Mouse (Mus musculus): ENCODE data around the gene Taar6. TPM values are rescaled to one million over a fixed set of nuclear protein-coding genes. Genes with fewer than 3 reads are reported as not detected.

Taar6 gene
- polyA plus RNA-seq, 1 experiment = not detected

DNA sequence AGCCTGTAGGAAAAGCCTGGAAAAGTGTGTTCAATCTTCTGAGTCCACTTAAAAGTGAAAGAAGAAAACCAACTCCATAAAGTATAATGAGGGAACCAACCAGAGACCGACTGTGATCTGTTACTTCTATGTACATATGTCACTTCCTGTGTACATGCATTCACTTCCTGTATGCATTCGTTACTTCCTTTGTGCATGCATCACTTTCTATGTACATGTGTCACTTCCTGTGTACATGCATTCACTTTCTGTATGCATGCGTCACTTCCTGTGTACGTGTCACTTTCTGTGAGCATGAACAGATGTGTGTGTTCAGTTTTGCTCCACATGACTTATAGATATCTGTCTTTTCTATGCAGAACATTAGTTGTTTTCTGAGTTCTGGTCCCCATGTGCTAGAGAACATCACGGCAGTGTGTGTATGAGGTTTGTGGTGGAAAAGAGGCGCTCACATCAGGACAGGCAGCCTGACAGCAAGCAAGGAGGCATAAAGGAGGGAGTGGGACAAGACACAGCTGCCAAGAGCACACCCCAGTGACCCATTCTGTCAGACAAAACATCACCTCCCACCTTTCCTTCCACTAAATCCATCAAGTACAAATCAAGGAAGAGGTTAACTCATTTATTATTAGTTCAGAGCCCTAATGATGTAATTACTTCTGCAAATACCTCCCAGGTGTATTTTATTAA lies 20.4 kb downstream of the Taar6 start:
- Histone ChIP-seq H3K4me1 (ENCODE audit: control insufficient read depth, insufficient read depth, insufficient read length) (no peaks in the 10 kb centered on the region), H3K36me3 (ENCODE audit: control insufficient read depth, insufficient read depth, low read length) (no peaks in the 10 kb centered on the region), H3K27ac (ENCODE audit: insufficient read depth, low read length) (no peak overlapping the region), H3K4me3 (ENCODE audit: extremely low read depth, insufficient read depth, insufficient read length) (no peak overlapping the region), H3K27me3 (ENCODE audit: control insufficient read depth, insufficient read depth, low read length) (no peaks in the 10 kb centered on the region)
- TF ChIP-seq CTCF (IDR thresholded peaks at IDR 0.05; ENCODE audit: extremely low read depth, insufficient read depth, insufficient read length, insufficient replicate concordance) = no peak
- no peak for TF ChIP-seq POLR2A (IDR thresholded peaks at IDR 0.05; ENCODE audit: low read depth, low read length)
- DNase-seq (ENCODE audit: low read depth in 1 of 2, low spot score in 2 of 2) = no peak
- 85% methylated on average over 6 of the region's 6 CpGs for WGBS

DNA sequence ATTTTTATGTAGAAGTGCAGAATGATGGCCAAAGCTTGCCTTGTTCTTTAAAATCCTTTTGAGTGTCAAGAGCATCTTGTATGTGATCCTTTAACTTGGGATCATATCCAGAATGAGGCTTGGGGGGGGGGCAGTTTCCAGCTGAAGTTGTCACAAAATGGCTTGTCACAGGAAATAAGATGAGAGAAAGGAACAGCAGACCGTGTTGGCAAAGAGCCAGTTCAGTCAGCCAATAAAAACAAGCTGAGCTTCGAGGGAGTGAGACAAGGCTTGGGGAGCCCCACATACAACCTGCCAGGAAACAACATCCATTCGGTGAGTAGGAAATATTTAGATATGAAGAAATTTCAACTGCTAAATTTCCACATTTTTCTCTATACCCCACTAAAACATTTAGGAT lies 22.0 kb downstream of the Taar6 start:
- H3K36me3 ChIP-seq (ENCODE audit: control insufficient read depth, insufficient read depth, low read length) = no peaks in the 10 kb centered on the region
- H3K27ac ChIP-seq (ENCODE audit: insufficient read depth, low read length) = no peak overlapping the region
- 76% methylated on average over 3 of the region's 3 CpGs for WGBS
- TF ChIP-seq POLR2A (IDR thresholded peaks at IDR 0.05; ENCODE audit: low read depth, low read length) (no peak), CTCF (IDR thresholded peaks at IDR 0.05; ENCODE audit: extremely low read depth, insufficient read depth, insufficient read length, insufficient replicate concordance) (no peak)
- H3K27me3 ChIP-seq (ENCODE audit: control insufficient read depth, insufficient read depth, low read length) = no peaks in the 10 kb centered on the region
- no peak overlapping the region for H3K4me3 ChIP-seq (ENCODE audit: extremely low read depth, insufficient read depth, insufficient read length)
- H3K4me1 ChIP-seq (ENCODE audit: control insufficient read depth, insufficient read depth, insufficient read length) = no peaks in the 10 kb centered on the region
- no peak for DNase-seq (ENCODE audit: low read depth in 1 of 2, low spot score in 2 of 2)

DNA sequence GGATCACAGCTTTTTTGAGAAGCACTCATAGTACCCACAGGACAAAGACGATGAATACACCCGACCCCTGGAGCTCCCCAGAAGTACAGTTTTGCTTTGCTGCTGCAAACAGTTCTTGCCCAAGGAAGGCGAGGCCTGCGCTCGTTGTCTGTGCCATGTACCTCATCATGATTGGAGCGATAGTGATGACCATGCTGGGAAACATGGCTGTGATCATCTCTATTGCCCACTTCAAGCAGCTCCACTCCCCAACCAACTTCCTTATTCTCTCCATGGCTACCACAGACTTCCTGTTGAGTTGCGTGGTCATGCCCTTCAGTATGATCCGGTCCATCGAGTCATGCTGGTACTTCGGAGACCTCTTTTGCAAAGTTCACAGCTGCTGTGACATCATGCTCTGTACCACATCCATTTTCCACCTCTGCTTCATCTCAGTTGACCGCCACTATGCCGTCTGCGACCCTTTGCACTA lies 25.0 kb downstream of the Taar6 start, which contains the start of gene Taar4:
Gene Taar4, plus strand, starts transcription at position 51 of the 472 bp plus-strand sequence.
- DNase-seq (ENCODE audit: low read depth in 1 of 2, low spot score in 2 of 2) = no peak
- Histone ChIP-seq H3K27me3 (ENCODE audit: control insufficient read depth, insufficient read depth, low read length) (no peaks in the 10 kb centered on the region), H3K4me3 (ENCODE audit: extremely low read depth, insufficient read depth, insufficient read length) (no peak within 1 kb of the TSS), H3K36me3 (ENCODE audit: control insufficient read depth, insufficient read depth, low read length) (no peaks in the 10 kb centered on the region), H3K27ac (ENCODE audit: insufficient read depth, low read length) (no peak within 1 kb of the TSS), H3K4me1 (ENCODE audit: control insufficient read depth, insufficient read depth, insufficient read length) (no peaks in the 10 kb centered on the region)
- TF ChIP-seq CTCF (IDR thresholded peaks at IDR 0.05; ENCODE audit: extremely low read depth, insufficient read depth, insufficient read length, insufficient replicate concordance) (no peak), POLR2A (IDR thresholded peaks at IDR 0.05; ENCODE audit: low read depth, low read length) (no peak)
- 73% methylated on average over 13 of the region's 13 CpGs for WGBS

DNA sequence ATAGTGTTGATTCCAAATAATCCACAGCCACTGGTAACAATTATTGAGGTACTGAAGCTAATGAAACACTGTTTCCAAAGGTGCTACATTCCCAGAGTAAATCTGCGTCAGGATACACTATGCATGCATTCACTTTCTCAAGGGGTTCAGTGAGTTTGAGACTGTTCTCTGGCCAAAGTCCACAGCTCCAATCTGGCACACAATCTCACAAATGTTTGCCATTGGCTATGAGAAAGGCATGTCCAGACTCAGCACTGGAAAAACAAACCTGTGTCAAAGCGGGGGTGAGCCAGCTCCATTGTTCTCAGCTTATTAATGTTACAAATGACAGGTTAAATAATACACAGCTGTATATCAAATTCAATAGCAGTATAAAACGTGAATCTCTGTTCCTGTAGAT lies 26.4 kb downstream of the Taar6 start:
- Histone ChIP-seq H3K4me3 (ENCODE audit: extremely low read depth, insufficient read depth, insufficient read length) (no peak overlapping the region), H3K36me3 (ENCODE audit: control insufficient read depth, insufficient read depth, low read length) (no peaks in the 10 kb centered on the region), H3K27ac (ENCODE audit: insufficient read depth, low read length) (no peak overlapping the region), H3K4me1 (ENCODE audit: control insufficient read depth, insufficient read depth, insufficient read length) (no peaks in the 10 kb centered on the region), H3K27me3 (ENCODE audit: control insufficient read depth, insufficient read depth, low read length) (no peaks in the 10 kb centered on the region)
- DNase-seq (ENCODE audit: low read depth in 1 of 2, low spot score in 2 of 2) = no peak
- WGBS = 82% methylated on average over 3 of the region's 3 CpGs
- no peak for TF ChIP-seq POLR2A (IDR thresholded peaks at IDR 0.05; ENCODE audit: low read depth, low read length)
- TF ChIP-seq CTCF (IDR thresholded peaks at IDR 0.05; ENCODE audit: extremely low read depth, insufficient read depth, insufficient read length, insufficient replicate concordance) = no peak

DNA sequence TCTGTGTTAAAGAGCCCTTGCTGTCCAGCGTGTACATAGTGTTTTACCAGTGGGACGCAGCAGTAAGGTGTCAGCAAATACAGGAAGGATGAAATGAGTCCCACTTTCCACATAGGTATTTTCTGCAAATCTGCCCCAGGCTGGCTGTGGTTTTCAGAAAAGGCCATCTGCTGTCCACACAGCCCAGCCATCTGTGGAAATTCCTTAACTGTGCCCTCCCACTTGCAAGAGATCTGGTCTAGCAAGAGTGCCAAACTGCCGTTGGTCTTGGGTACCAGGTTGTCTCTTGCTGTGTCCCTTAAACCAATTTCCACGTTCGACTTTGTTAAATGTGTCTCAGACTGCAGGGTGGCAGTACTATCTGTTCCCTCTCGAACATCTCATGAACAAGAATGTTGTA lies 33.7 kb downstream of the Taar6 start:
- Histone ChIP-seq H3K4me3 (ENCODE audit: extremely low read depth, insufficient read depth, insufficient read length) (no peak overlapping the region), H3K27ac (ENCODE audit: insufficient read depth, low read length) (no peak overlapping the region), H3K4me1 (ENCODE audit: control insufficient read depth, insufficient read depth, insufficient read length) (no peaks in the 10 kb centered on the region), H3K36me3 (ENCODE audit: control insufficient read depth, insufficient read depth, low read length) (no peaks in the 10 kb centered on the region), H3K27me3 (ENCODE audit: control insufficient read depth, insufficient read depth, low read length) (no peaks in the 10 kb centered on the region)
- TF ChIP-seq POLR2A (IDR thresholded peaks at IDR 0.05; ENCODE audit: low read depth, low read length) (no peak), CTCF (IDR thresholded peaks at IDR 0.05; ENCODE audit: extremely low read depth, insufficient read depth, insufficient read length, insufficient replicate concordance) (no peak)
- no peak for DNase-seq (ENCODE audit: low read depth in 1 of 2, low spot score in 2 of 2)
- 85% methylated on average over 6 of the region's 6 CpGs for WGBS

DNA sequence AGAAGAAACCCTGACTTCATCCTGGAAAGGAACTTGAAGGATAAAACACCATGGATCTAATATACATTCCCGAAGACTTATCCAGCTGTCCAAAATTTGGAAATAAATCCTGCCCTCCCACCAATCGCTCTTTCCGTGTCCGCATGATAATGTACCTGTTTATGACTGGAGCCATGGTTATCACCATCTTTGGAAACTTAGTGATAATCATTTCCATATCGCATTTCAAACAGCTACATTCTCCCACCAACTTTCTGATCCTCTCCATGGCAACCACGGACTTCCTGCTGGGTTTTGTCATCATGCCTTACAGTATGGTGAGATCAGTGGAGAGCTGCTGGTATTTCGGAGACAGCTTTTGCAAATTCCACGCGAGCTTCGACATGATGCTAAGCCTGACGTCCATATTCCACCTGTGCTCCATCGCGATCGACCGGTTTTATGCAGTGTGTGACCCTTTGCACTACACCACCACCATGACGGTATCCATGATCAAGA lies 35.9 kb downstream of the Taar6 start, which contains the start of gene Taar3:
Gene Taar3, plus strand, starts transcription at position 51 of the 498 bp plus-strand sequence.
- DNase-seq (ENCODE audit: low read depth in 1 of 2, low spot score in 2 of 2) = no peak
- no peak within 1 kb of the TSS for H3K27ac ChIP-seq (ENCODE audit: insufficient read depth, low read length)
- no peaks in the 10 kb centered on the region for H3K36me3 ChIP-seq (ENCODE audit: control insufficient read depth, insufficient read depth, low read length)
- 90% methylated on average over 16 of the region's 16 CpGs for WGBS
- no peak within 1 kb of the TSS for H3K4me3 ChIP-seq (ENCODE audit: extremely low read depth, insufficient read depth, insufficient read length)
- H3K27me3 ChIP-seq (ENCODE audit: control insufficient read depth, insufficient read depth, low read length) = no peaks in the 10 kb centered on the region
- H3K4me1 ChIP-seq (ENCODE audit: control insufficient read depth, insufficient read depth, insufficient read length) = no peaks in the 10 kb centered on the region
- TF ChIP-seq CTCF (IDR thresholded peaks at IDR 0.05; ENCODE audit: extremely low read depth, insufficient read depth, insufficient read length, insufficient replicate concordance) (no peak), POLR2A (IDR thresholded peaks at IDR 0.05; ENCODE audit: low read depth, low read length) (no peak)

DNA sequence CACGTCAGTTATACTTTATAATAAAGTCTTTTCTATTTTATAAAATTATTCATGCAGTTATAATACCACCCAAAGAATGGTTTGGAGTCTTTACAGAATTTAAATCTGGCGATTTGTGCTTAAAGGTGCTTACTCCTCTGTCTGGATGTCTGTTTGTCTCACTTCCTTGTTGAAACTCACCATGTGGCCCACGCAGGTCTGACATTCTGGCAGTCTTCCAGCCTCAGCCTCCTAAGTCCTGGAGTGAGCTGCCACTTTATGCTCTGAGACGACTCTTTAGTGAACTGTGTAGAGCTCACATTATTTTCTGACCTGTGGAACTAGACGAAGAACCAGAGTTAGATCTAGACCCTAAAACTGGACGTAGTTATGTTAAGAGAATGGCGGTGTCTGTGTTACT lies 37.4 kb downstream of the Taar6 start:
- WGBS = 54% methylated on average over 7 of the region's 7 CpGs
- no peaks in the 10 kb centered on the region for H3K4me1 ChIP-seq (ENCODE audit: control insufficient read depth, insufficient read depth, insufficient read length)
- H3K36me3 ChIP-seq (ENCODE audit: control insufficient read depth, insufficient read depth, low read length) = no peaks in the 10 kb centered on the region
- H3K27me3 ChIP-seq (ENCODE audit: control insufficient read depth, insufficient read depth, low read length) = no peaks in the 10 kb centered on the region
- no peak overlapping the region for H3K27ac ChIP-seq (ENCODE audit: insufficient read depth, low read length)
- H3K4me3 ChIP-seq (ENCODE audit: extremely low read depth, insufficient read depth, insufficient read length) = no peak overlapping the region
- no peak for DNase-seq (ENCODE audit: low read depth in 1 of 2, low spot score in 2 of 2)
- TF ChIP-seq POLR2A (IDR thresholded peaks at IDR 0.05; ENCODE audit: low read depth, low read length) (no peak), CTCF (IDR thresholded peaks at IDR 0.05; ENCODE audit: extremely low read depth, insufficient read depth, insufficient read length, insufficient replicate concordance) (no peak)

Measured in spleen, adult 2 months (tissue).